Mouse (Mus musculus) MEL (cell line): Measurements from ENCODE around the gene Rps25.

Source experiments
- POLR2A ChIP-seq, 2 experiments: IDR thresholded peaks; 2 replicates each; pipeline ENCODE4 v1.6.1; 2011 to 2012; ENCODE audit warnings: low read length in 2 of 2, mild to moderate bottlenecking in 2 of 2, control low read depth in 1 of 2, improper control_type of control experiment in 1 of 2, low read depth in 1 of 2, moderate library complexity in 1 of 2; ENCODE audit not compliant: control insufficient read depth in 1 of 2, insufficient read depth in 1 of 2, poor library complexity in 1 of 2
- USF1 ChIP-seq: IDR thresholded peaks from 2 replicates; pipeline ENCODE4 v1.6.1; 2014; ENCODE audit warnings: low read depth, mild to moderate bottlenecking, inconsistent platforms, low read length, improper control_type of control experiment, moderate library complexity

- no peak for TF ChIP-seq USF1
- TF ChIP-seq POLR2A (IDR thresholded peaks at IDR 0.05; ENCODE audit: control insufficient read depth in 1 of 2, insufficient read depth in 1 of 2, low read depth in 1 of 2, low read length in 2 of 2, poor library complexity in 1 of 2), result no peak
Measured at GRCm38 (mm10) chr9:44418519-44419385, 11.8 kb downstream of the Rps25 start, which contains the start of gene Ccdc84.
